Mouse (Mus musculus): Measurements from ENCODE around the gene Cacna1c.
A peak's percentile ranks its signal among the peaks of the same experiment; 100 is the strongest.
"Not testable (repeated sequence)": the region's sequence is repeated elsewhere in the genome, so short reads cannot be mapped to it uniquely, and the experiment has no call there.

Cacna1c gene

GRCm38 (mm10) chr6:119206006-119206405 lies 9.8 kb upstream of the Cacna1c start:
- not testable (repeated sequence) for DNase-seq

GRCm38 (mm10) chr6:119204915-119205314 lies 8.7 kb upstream of the Cacna1c start:
- no peak for DNase-seq

GRCm38 (mm10) chr6:119204286-119204685 lies 8.1 kb upstream of the Cacna1c start:
- DNase-seq, result no peak

- no peak for DNase-seq
Observed at GRCm38 (mm10) chr6:119201575-119201974, 5.4 kb upstream of the Cacna1c start.

GRCm38 (mm10) chr6:119200362-119200761 lies 4.1 kb upstream of the Cacna1c start:
- DNase-seq, result no peak

GRCm38 (mm10) chr6:119199274-119199879 lies 3.2 kb upstream of the Cacna1c start:
- no peak for DNase-seq

GRCm38 (mm10) chr6:119198534-119199273 lies 2.5 kb upstream of the Cacna1c start:
- peak; percentile 12 for DNase-seq

- DNase-seq, result no peak
Observed at GRCm38 (mm10) chr6:119194601-119195000, 1.6 kb downstream of the Cacna1c start.

- no peak for DNase-seq
Observed at GRCm38 (mm10) chr6:119194161-119194560, 2.1 kb downstream of the Cacna1c start.

- DNase-seq, result no peak
Observed at GRCm38 (mm10) chr6:119193571-119194154, 2.6 kb downstream of the Cacna1c start.

GRCm38 (mm10) chr6:119191478-119191877 lies 4.7 kb downstream of the Cacna1c start:
- no peak for DNase-seq

GRCm38 (mm10) chr6:119187631-119188030 lies 8.6 kb downstream of the Cacna1c start:
- DNase-seq, result peak; percentile 32

GRCm38 (mm10) chr6:119186658-119187057 lies 9.6 kb downstream of the Cacna1c start:
- DNase-seq, result peak; percentile 35

GRCm38 (mm10) chr6:119183781-119184180 lies 12.4 kb downstream of the Cacna1c start:
- DNase-seq, result no peak

- no peak for DNase-seq
Observed at GRCm38 (mm10) chr6:119182211-119182610, 14.0 kb downstream of the Cacna1c start.

- no peak for DNase-seq
Observed at GRCm38 (mm10) chr6:119180188-119180587, 16.0 kb downstream of the Cacna1c start.

- no peak for DNase-seq
Observed at GRCm38 (mm10) chr6:119177101-119177500, 19.1 kb downstream of the Cacna1c start.

- DNase-seq, result no peak
Observed at GRCm38 (mm10) chr6:119176103-119176502, 20.1 kb downstream of the Cacna1c start.

GRCm38 (mm10) chr6:119175078-119175853 lies 21.0 kb downstream of the Cacna1c start, which contains the start of gene Dcp1b:
Gene Dcp1b (plus strand): TSS chr6:119175253.
- peak; percentile 95 for DNase-seq

GRCm38 (mm10) chr6:119174307-119175074 lies 21.7 kb downstream of the Cacna1c start:
- DNase-seq, result no peak

GRCm38 (mm10) chr6:119165677-119166076 lies 30.5 kb downstream of the Cacna1c start:
- DNase-seq, result no peak

GRCm38 (mm10) chr6:119145109-119145508 lies 51.1 kb downstream of the Cacna1c start:
- no peak for DNase-seq

Data from kidney, postnatal 10 days (tissue).